Mouse (Mus musculus) gonadal fat pad, adult 2 months (tissue): ENCODE measurements around the gene Cdkn1c. TPM values are rescaled to one million over a fixed set of nuclear protein-coding genes. Genes with fewer than 3 reads are reported as not detected.

Experiments used
- DNase-seq: peaks from one replicate; pipeline ENCODE4 v3.0.0-alpha.2; 2012; ENCODE audit warnings: low read depth
- polyA plus RNA-seq: library from polyadenylated mRNA; depleted of rRNA; stranded (reverse); fragments of >200 nt; gene quantifications from 2 replicates; pipeline ENCODE4 v1.2.3, GENCODE M21; 2012; rRNA removed

The Cdkn1c gene
- polyA plus RNA-seq, 1 experiment: 17.5 TPM

DNA sequence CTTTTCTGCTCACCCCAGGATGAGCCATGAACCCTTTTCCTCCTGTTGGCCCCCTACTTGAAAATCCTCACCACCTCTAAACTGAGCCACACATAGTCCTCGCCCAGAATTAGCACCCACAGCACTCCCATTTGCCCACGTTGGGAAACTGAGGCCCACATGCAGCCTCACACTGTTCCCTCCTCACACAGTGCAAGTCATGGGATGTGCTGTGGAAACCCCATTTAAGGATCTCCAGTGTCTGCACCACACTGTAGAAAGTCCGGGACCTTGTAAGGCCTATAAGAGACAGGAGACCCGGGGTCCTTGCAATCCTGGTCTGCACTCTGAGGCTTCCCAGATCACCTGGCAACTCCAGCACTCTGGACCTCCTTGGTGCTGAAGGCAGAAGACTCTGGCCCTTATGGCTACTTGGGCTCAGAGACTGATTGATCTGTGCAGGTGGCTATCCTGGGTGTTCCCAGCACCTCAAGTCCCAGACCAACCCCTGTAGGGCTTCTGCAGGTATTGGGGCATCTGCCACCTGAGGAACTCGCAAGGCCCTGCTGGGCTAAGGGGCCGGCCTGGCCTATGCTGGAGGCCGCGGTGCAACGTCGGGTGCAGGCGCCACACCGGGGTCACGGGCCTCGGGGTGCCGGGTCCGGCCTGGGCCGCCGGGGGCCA lies 23.5 kb downstream of the Cdkn1c start:
- DNase-seq: no peak

- no peak for DNase-seq
Measured at GRCm38 (mm10) chr7:143433331-143433730, 27.5 kb downstream of the Cdkn1c start.

GRCm38 (mm10) chr7:143432631-143433030 lies 28.2 kb downstream of the Cdkn1c start:
- DNase-seq: no peak

- no peak for DNase-seq
Measured at GRCm38 (mm10) chr7:143428814-143429499, 31.9 kb downstream of the Cdkn1c start.

GRCm38 (mm10) chr7:143428142-143428813 lies 32.6 kb downstream of the Cdkn1c start:
- no peak for DNase-seq

DNA sequence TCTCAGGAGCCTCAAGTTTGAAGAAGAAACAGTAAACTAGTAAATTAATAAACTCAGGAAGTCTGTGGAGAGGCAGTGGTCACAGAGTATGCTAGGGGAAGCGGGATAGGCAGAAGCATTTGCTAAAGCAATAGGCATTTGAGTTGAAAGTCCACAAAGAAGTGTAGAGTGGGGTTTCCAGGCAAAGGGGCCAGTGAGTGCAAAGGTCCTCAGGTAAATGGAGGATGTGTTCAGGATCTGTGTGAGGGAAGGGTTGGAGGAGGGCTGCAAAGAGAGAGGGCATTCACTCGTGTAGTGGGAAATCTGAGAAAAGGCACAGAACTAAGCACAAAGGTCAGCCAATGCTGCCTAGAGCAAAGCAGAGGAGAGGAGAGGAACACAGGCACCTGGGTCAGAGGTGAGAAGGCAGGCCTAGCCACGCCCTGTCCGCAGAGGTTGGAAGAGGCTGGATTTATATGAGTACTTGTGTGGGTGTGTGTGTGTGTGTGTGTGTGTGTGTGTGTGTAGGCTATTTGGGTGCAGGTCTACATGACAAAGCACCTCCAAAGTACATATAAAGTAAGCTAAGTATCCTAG lies 41.2 kb downstream of the Cdkn1c start:
- DNase-seq: no peak

DNA sequence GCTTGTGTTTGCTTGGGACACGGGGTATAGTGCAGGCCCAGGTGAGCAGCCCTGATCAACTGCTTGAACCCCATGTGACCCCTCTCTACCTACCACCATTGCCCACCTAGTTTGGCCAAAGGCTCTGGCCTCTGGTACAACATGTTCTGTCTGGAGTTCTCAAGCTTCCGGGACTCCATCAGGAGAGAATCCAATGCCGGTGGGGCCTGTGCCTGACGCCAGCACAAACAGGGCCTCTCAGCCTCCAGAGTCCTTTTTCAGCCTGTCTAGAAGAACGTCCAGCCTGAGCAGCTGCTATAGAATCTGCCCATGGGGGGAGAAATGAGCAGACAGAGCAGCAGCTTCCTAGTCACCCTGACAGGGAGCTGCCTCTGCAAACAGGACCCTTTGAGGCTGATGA lies 43.0 kb downstream of the Cdkn1c start:
- no peak for DNase-seq

DNA sequence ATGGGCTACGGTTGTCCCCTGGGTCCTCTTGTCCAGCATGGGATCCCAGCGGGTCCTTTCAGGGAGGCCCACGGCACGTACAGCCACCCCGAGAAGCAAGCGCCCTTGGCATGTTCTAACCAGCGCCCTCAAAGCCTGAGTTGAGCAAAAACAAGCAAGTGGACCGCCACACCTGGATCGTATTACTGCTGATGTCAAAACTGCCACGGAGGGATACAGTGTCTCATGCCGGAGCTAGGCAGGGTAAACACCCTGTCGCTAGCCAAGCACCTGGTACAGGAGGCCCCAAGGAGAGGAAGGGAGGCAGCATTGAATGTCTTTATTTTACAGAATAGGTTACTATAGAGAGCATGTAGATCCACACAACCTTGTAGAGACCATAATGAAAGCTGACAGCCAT lies 44.4 kb downstream of the Cdkn1c start:
- DNase-seq: no peak

DNA sequence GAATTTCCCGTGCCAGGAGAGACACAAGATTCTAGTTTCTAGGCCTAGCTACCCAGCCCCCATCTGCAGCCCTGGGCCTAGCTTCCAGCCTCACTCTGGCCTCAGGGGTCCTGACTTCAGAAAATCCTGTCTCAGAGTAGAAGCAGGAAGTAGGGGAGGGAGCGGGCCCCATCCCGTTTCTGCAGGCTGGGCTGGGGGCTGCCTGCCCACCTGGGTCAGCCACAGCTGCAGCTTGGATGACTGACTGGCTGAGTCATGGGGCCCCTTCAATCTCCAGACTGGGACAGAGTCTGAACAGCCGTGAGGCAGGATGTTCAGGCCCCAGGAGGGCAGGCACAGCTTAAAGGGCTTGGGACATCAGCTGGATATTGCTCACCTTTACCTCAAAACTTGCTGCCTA lies 45.8 kb downstream of the Cdkn1c start:
- no peak for DNase-seq

GRCm38 (mm10) chr7:143412606-143413005 lies 48.2 kb downstream of the Cdkn1c start:
- DNase-seq: no peak

DNA sequence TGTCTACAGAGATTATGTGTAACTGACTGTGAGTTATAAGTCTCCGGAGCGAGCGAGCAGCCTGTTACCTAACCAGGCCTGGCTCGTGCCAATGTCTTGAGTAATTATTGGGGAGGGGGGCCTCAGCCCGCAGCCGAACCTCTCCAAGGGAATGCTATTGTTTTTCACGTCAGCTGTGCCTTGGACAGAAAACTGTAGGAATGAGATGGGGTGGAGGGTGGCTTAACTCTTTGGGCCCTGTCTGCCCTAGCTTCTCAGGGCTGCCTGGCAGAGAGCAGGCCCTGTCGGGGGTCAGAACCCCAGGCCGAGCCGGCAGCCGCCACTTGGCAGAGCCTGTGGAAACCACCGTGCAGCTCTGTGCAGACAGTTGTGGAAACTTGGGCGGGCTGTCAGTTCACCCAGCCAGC lies 52.2 kb downstream of the Cdkn1c start:
- no peak for DNase-seq

Other genes with a start within 250 kb of the Cdkn1c start
- 12.3 and 13.4 TPM in 2 replicates for gene Slc22a18, start 12.7 kb upstream of the Cdkn1c start, polyA plus RNA-seq
- gene Phlda2, start 42.1 kb upstream of the Cdkn1c start, polyA plus RNA-seq: 11.8 and 13.8 TPM in 2 replicates
- gene Nap1l4, start 88.1 kb upstream of the Cdkn1c start, polyA plus RNA-seq: 62.2 and 73.5 TPM in 2 replicates
- gene Cars, start 139.0 kb upstream of the Cdkn1c start, polyA plus RNA-seq: 17.0 and 18.5 TPM in 2 replicates
- gene Tnfrsf26, start 167.7 kb upstream of the Cdkn1c start, polyA plus RNA-seq: 0.28 and 0.36 TPM in 2 replicates
- 2.8 and 4.3 TPM in 2 replicates for gene Tnfrsf22, start 188.6 kb upstream of the Cdkn1c start, polyA plus RNA-seq
- 2.2 and 2.6 TPM in 2 replicates for gene Tnfrsf23, start 224.8 kb upstream of the Cdkn1c start, polyA plus RNA-seq